Mouse (Mus musculus) heart, postnatal 0 days (tissue): Measurements from ENCODE around the gene Rundc3a.

Experiments
- CTCF ChIP-seq: IDR thresholded peaks from 2 replicates; pipeline ENCODE4 v1.5.1; 2016; ENCODE audit warnings: antibody characterized with exemption, control low read depth, low read depth
- EP300 ChIP-seq: IDR thresholded peaks from 2 replicates; pipeline ENCODE4 v1.6.1; 2016; ENCODE audit warnings: antibody characterized with exemption, low read depth

DNA sequence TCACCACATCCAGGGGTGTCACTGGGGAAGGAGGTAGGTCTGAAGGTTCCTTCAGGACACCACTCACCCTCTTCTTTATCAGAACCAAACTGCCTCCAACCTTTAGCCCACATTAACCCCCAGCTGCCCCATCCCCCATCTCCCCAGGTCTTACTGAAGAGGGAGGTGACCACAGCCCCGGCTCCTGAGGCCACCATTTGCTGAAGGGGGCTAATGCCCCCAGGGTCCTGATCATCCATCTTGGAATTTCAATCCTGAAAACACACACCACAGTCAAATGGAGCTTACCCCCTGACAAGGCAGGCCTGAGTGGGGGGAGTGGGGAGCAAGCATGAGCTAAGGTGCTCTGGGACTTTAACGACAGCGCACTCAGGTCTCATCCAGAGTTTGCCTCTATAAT is 13.2 kb downstream of the Rundc3a start:
- TF ChIP-seq CTCF (no peak), EP300 (no peak)
